Mouse (Mus musculus) thymus, adult 2 months (tissue): ENCODE measurements around the gene Trpv3. TPM values are rescaled to one million over a fixed set of nuclear protein-coding genes. Genes with fewer than 3 reads are reported as not detected.

Source experiments
- DNase-seq: peaks from one replicate; pipeline ENCODE4 v3.0.0; 2021
- H3K27ac ChIP-seq: fragments of 200-500 bp; 2 replicates; pipeline ENCODE4 v1.5.1; 2012; ENCODE audit warnings: low read length, control low read depth; ENCODE audit not compliant: control insufficient read depth, insufficient read depth
- H3K27me3 ChIP-seq: fragments of 200-500 bp; 2 replicates; pipeline ENCODE4 v1.6.1; 2012; ENCODE audit warnings: mild to moderate bottlenecking, low read length, moderate library complexity, mixed read lengths; ENCODE audit not compliant: control insufficient read depth, insufficient read depth
- H3K36me3 ChIP-seq: fragments of 200-500 bp; 2 replicates; pipeline ENCODE4 v1.6.1; 2012; ENCODE audit warnings: mild to moderate bottlenecking, low read length, moderate library complexity; ENCODE audit not compliant: control insufficient read depth, insufficient read depth
- H3K4me1 ChIP-seq: fragments of 200-500 bp; replicated peaks from 2 replicates; pipeline ENCODE4 v1.6.1; 2012; ENCODE audit warnings: low read length; ENCODE audit not compliant: control insufficient read depth, insufficient read depth
- H3K4me3 ChIP-seq: fragments of 200-500 bp; 2 replicates; pipeline ENCODE4 v1.5.1; 2012; ENCODE audit warnings: mild to moderate bottlenecking, low read length, control low read depth, moderate library complexity; ENCODE audit not compliant: control insufficient read depth, insufficient read depth
- CTCF ChIP-seq: fragments of 200-500 bp; IDR thresholded peaks from 2 replicates; pipeline ENCODE4 v1.5.1; 2012; ENCODE audit warnings: mild to moderate bottlenecking, control low read depth, low read length, moderate library complexity, borderline replicate concordance; ENCODE audit not compliant: control insufficient read depth, poor library complexity, insufficient read depth; ENCODE audit errors: extremely low read depth
- POLR2A ChIP-seq: fragments of 200-500 bp; IDR thresholded peaks from 2 replicates; pipeline ENCODE4 v1.6.1; 2012; ENCODE audit warnings: mild to moderate bottlenecking, low read length, control low read depth, moderate library complexity; ENCODE audit not compliant: control insufficient read depth, poor library complexity, insufficient read depth; ENCODE audit errors: extremely low read depth
- WGBS: fragments of 180-500 bp; shearing (Covaris S2); methylation state at CpG from one replicate; pipeline ENCODE4 v1.1.7; 2018; 5-methylcytosine and 5-hydroxymethylcytosine counted together
- polyA plus RNA-seq: library from polyadenylated mRNA; depleted of rRNA; stranded (reverse); fragments of >200 nt; gene quantifications from 2 replicates; pipeline ENCODE4 v1.2.3, GENCODE M21; 2012; rRNA removed

Trpv3 gene
- polyA plus RNA-seq, 1 experiment: 0.19 TPM

- no peaks in the 10 kb centered on the region for H3K4me1 ChIP-seq
- no peaks in the 10 kb centered on the region for H3K36me3 ChIP-seq
- TF ChIP-seq POLR2A (no peak), CTCF (no peak)
- no peak overlapping the region for H3K4me3 ChIP-seq
- H3K27me3 ChIP-seq: no peaks in the 10 kb centered on the region
- DNase-seq: no peak
- H3K27ac ChIP-seq: no peak overlapping the region
- WGBS: 79% methylated on average over 9 of the region's 9 CpGs
These were observed 57.0 kb downstream of the Trpv3 start for GRCm38 (mm10) chr11:73323906-73324830.

- H3K27ac ChIP-seq: no peak overlapping the region
- no peak for TF ChIP-seq POLR2A
- TF ChIP-seq CTCF: no peak
- WGBS: 23% methylated on average over 12 of the region's 12 CpGs
- H3K4me1 ChIP-seq: no peaks in the 10 kb centered on the region
- H3K36me3 ChIP-seq: no peaks in the 10 kb centered on the region
- no peak for DNase-seq
- H3K4me3 ChIP-seq: no peak overlapping the region
- no peaks in the 10 kb centered on the region for H3K27me3 ChIP-seq
These were observed 59.3 kb downstream of the Trpv3 start for GRCm38 (mm10) chr11:73326485-73326886.

GRCm38 (mm10) chr11:73327361-73327760 lies 60.2 kb downstream of the Trpv3 start:
- Histone ChIP-seq H3K27me3 (no peaks in the 10 kb centered on the region), H3K4me3 (no peak overlapping the region), H3K27ac (no peak overlapping the region), H3K36me3 (no peaks in the 10 kb centered on the region), H3K4me1 (no peaks in the 10 kb centered on the region)
- no peak for DNase-seq
- TF ChIP-seq CTCF: no peak
- no peak for TF ChIP-seq POLR2A
- 83% methylated on average over 4 of the region's 4 CpGs for WGBS

GRCm38 (mm10) chr11:73329442-73329841 lies 62.3 kb downstream of the Trpv3 start, which contains the start of the genes Aspa, Gm49340 and Spata22:
Gene Aspa, minus strand, starts transcription at chr11:73329596.
Gene Gm49340, plus strand, starts transcription at chr11:73329741.
Gene Spata22, plus strand, starts transcription at chr11:73329741.
- Histone ChIP-seq H3K4me3 (no peak within 1 kb of the TSS), H3K27ac (no peak within 1 kb of the TSS), H3K36me3 (no peaks in the 10 kb centered on the region), H3K27me3 (no peaks in the 10 kb centered on the region), H3K4me1 (no peaks in the 10 kb centered on the region)
- TF ChIP-seq POLR2A (no peak), CTCF (no peak)
- 89% methylated on average over 27 of the region's 27 CpGs for WGBS
- no peak for DNase-seq

GRCm38 (mm10) chr11:73333357-73333756 lies 66.2 kb downstream of the Trpv3 start:
- no peaks in the 10 kb centered on the region for H3K36me3 ChIP-seq
- H3K27ac ChIP-seq: no peak overlapping the region
- H3K27me3 ChIP-seq: no peaks in the 10 kb centered on the region
- TF ChIP-seq CTCF (no peak), POLR2A (no peak)
- no peak overlapping the region for H3K4me3 ChIP-seq
- H3K4me1 ChIP-seq: no peaks in the 10 kb centered on the region
- no peak for DNase-seq
- 80% methylated on average over 2 of the region's 2 CpGs for WGBS

GRCm38 (mm10) chr11:73336919-73337318 lies 69.7 kb downstream of the Trpv3 start:
- no peak overlapping the region for H3K4me3 ChIP-seq
- H3K27ac ChIP-seq: no peak overlapping the region
- DNase-seq: no peak
- H3K4me1 ChIP-seq: no peaks in the 10 kb centered on the region
- no peaks in the 10 kb centered on the region for H3K36me3 ChIP-seq
- no peak for TF ChIP-seq CTCF
- no peak for TF ChIP-seq POLR2A
- H3K27me3 ChIP-seq: no peaks in the 10 kb centered on the region
- WGBS: 82% methylated on average over 4 of the region's 4 CpGs

Other genes with a start within 250 kb of the Trpv3 start
- 35.4 and 40.0 TPM in 2 replicates for gene Camkk1, start 248.4 kb upstream of the Trpv3 start, polyA plus RNA-seq
- 6.5 and 7.0 TPM in 2 replicates for gene Ncbp3, start 219.6 kb upstream of the Trpv3 start, polyA plus RNA-seq
- 24.1 and 24.6 TPM in 2 replicates for gene Itgae, start 176.8 kb upstream of the Trpv3 start, polyA plus RNA-seq
- 8.6 and 14.0 TPM in 2 replicates for gene Haspin, start 129.1 kb upstream of the Trpv3 start, polyA plus RNA-seq
- 1.9 and 2.0 TPM in 2 replicates for gene P2rx5, start 107.0 kb upstream of the Trpv3 start, polyA plus RNA-seq
- gene Emc6, start 90.4 kb upstream of the Trpv3 start, polyA plus RNA-seq: 58.6 and 64.9 TPM in 2 replicates
- 63.1 and 72.0 TPM in 2 replicates for gene Tax1bp3, start 90.3 kb upstream of the Trpv3 start, polyA plus RNA-seq
- 20.1 and 20.6 TPM in 2 replicates for gene Ctns, start 68.3 kb upstream of the Trpv3 start, polyA plus RNA-seq
- gene Shpk, start 67.9 kb upstream of the Trpv3 start, polyA plus RNA-seq: 3.7 and 4.0 TPM in 2 replicates
- gene Trpv1, start 33.1 kb upstream of the Trpv3 start, polyA plus RNA-seq: 0.16 and 0.55 TPM in 2 replicates
- gene Aspa, start 62.2 kb downstream of the Trpv3 start, polyA plus RNA-seq: 0.46 and 0.87 TPM in 2 replicates
- gene Gm49340, start 62.4 kb downstream of the Trpv3 start, polyA plus RNA-seq: not detected in 2 replicates
- gene Spata22, start 62.4 kb downstream of the Trpv3 start, polyA plus RNA-seq: not detected in 2 replicates
- 0.38 TPM in 1 of 2 replicates, not detected in the other for gene Olfr20, start 83.4 kb downstream of the Trpv3 start, polyA plus RNA-seq
- not detected in 2 replicates for gene Olfr376, start 103.9 kb downstream of the Trpv3 start, polyA plus RNA-seq
- not detected in 2 replicates for gene Olfr1, start 132.2 kb downstream of the Trpv3 start, polyA plus RNA-seq
- not detected in 2 replicates for gene Olfr378, start 161.1 kb downstream of the Trpv3 start, polyA plus RNA-seq
- gene Olfr380, start 190.1 kb downstream of the Trpv3 start, polyA plus RNA-seq: not detected in 2 replicates
- gene Olfr381, start 224.2 kb downstream of the Trpv3 start, polyA plus RNA-seq: not detected in 2 replicates
- gene Olfr382, start 249.8 kb downstream of the Trpv3 start, polyA plus RNA-seq: not detected in 2 replicates